ENCODE assay signal across 17 mouse cellular contexts in the genomic region with DNA sequence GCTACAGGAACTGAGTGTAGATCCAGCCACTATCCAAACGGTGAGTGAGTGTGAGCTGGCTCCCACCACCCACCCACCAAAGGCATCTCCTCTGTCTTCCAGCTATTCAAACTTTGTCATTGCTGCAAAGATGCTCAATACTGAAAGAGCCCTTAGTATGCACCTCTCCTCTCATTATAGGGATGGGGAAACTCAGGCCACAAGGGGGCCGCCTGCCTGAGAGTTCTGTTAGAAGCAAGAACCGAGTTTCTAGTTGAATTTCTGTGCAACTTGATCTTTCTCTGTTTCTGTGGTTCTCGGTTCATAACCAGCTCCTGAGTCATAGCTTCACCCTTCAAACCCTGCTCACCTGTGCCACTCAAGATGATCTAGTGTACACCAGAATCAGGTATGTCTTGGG. TPM values are rescaled to one million over a fixed set of nuclear protein-coding genes. Genes with fewer than 3 reads are reported as not detected.
A peak's percentile ranks its signal among the peaks of the same experiment; 100 is the strongest.
DNase-seq lines count a peak whose midpoint lies in the region; ATAC-seq and TF ChIP-seq lines count a peak whose summit lies in the region.
"Had no signal": no experiment of that assay in that cellular context is flagged by ENCODE, and none has a peak within 500 bp of the region (broad histone marks: within the 10 kb centered on the region; RNA-seq: fewer than 3 reads in every experiment).

No protein-coding gene starts in this region.

- TF ChIP-seq CTCF in forebrain, postnatal 0 days (IDR thresholded peaks at IDR 0.05; ENCODE audit: low read depth): peak; percentile 49
- peak; percentile 38 for TF ChIP-seq CTCF in left cerebral cortex, adult 2 months (IDR thresholded peaks at IDR 0.05)
- peak; percentile 13; the same call in 1 of the 2 replicates for TF ChIP-seq CTCF in E14TG2a.4 (conservative IDR thresholded peaks at IDR 0.05; ENCODE audit: low read length)

- WGBS in forebrain, postnatal 0 days: 42% methylated on average over 4 of the region's 4 CpGs
- WGBS in forebrain, embryonic 12.5 days: 36% methylated on average over 4 of the region's 4 CpGs
- 33% methylated on average over 4 of the region's 4 CpGs for WGBS in embryonic facial prominence, embryonic 11.5 days

- no peak overlapping the region for H3K4me3 ChIP-seq in forebrain, postnatal 0 days (ENCODE audit: low read depth, low read length)
- H3K4me3 ChIP-seq in forebrain, embryonic 12.5 days (replicated peaks): no peak overlapping the region
- no peak overlapping the region for H3K4me3 ChIP-seq in left cerebral cortex, adult 2 months
- H3K4me3 ChIP-seq in E14TG2a.4 (replicated peaks; ENCODE audit: low read length): no peak overlapping the region
- no peak overlapping the region for H3K4me3 ChIP-seq in embryonic facial prominence, embryonic 11.5 days (ENCODE audit: low read depth, low read length)

- DNase-seq in forebrain, postnatal 0 days: peak; percentile 37
- DNase-seq in left cerebral cortex, adult 2 months (ENCODE audit: extremely low spot score in 1 of 2, low spot score in 2 of 2): no peak
- no peak for DNase-seq in left cerebral cortex, adult 18-20 months (ENCODE audit: low spot score in 2 of 2)
- peak; percentile 43 for DNase-seq in embryonic facial prominence, embryonic 11.5 days (ENCODE audit: low spot score)
- DNase-seq in adrenal gland, postnatal 4 days (ENCODE audit: low spot score in 2 of 2): no peak
- DNase-seq in cerebellum, adult 8-10 months: no peak
- DNase-seq: adrenal gland, adult 2 months; kidney, postnatal 14 days; lung, postnatal 36 days had no signal

- H3K27me3 ChIP-seq in forebrain, postnatal 0 days (ENCODE audit: insufficient read depth, low read length): peaks cover 36% of the 10 kb centered on the region
- H3K27me3 ChIP-seq in forebrain, embryonic 12.5 days: peaks cover 94% of the 10 kb centered on the region
- peaks cover 89% of the 10 kb centered on the region for H3K27me3 ChIP-seq in E14TG2a.4 (ENCODE audit: insufficient read depth, low read length)
- peaks cover 43% of the 10 kb centered on the region for H3K27me3 ChIP-seq in embryonic facial prominence, embryonic 11.5 days (ENCODE audit: control insufficient read depth, insufficient read depth, low read length)

- H3K4me2 ChIP-seq in forebrain, postnatal 0 days (ENCODE audit: low read depth): no peak overlapping the region
- H3K4me2 ChIP-seq in forebrain, embryonic 12.5 days: no peak overlapping the region
- H3K4me2 ChIP-seq in embryonic facial prominence, embryonic 11.5 days (ENCODE audit: low read depth, low read length): no peak overlapping the region

- intact Hi-C loops in left cerebral cortex, adult 2 months (cut with DNase I): no loop called here

- H3K27ac ChIP-seq in forebrain, postnatal 0 days (ENCODE audit: low read depth, low read length): no peak overlapping the region
- H3K27ac ChIP-seq in forebrain, embryonic 12.5 days: no peak overlapping the region
- no peak overlapping the region for H3K27ac ChIP-seq in left cerebral cortex, adult 2 months
- no peak overlapping the region for H3K27ac ChIP-seq in embryonic facial prominence, embryonic 11.5 days (replicated peaks; ENCODE audit: low read depth, low read length)
- H3K27ac ChIP-seq: neural tube, embryonic 15.5 days had no signal

- H3K4me1 ChIP-seq in forebrain, postnatal 0 days (ENCODE audit: insufficient read depth): no peaks in the 10 kb centered on the region
- H3K4me1 ChIP-seq in forebrain, embryonic 12.5 days: peaks cover 16% of the 10 kb centered on the region
- peaks cover 48% of the 10 kb centered on the region for H3K4me1 ChIP-seq in E14TG2a.4 (replicated peaks; ENCODE audit: low read depth, low read length)
- no peaks in the 10 kb centered on the region; the same call in 1 of the 2 replicates for H3K4me1 ChIP-seq in embryonic facial prominence, embryonic 11.5 days (ENCODE audit: control insufficient read depth, insufficient read depth, low read length)

- H3K9me3 ChIP-seq in forebrain, postnatal 0 days (ENCODE audit: low read length): no peaks in the 10 kb centered on the region
- no peaks in the 10 kb centered on the region for H3K9me3 ChIP-seq in forebrain, embryonic 12.5 days
- no peaks in the 10 kb centered on the region for H3K9me3 ChIP-seq in E14TG2a.4 (ENCODE audit: low read length)
- no peaks in the 10 kb centered on the region for H3K9me3 ChIP-seq in embryonic facial prominence, embryonic 11.5 days (replicated peaks; ENCODE audit: control insufficient read depth, low read length)
- H3K9me3 ChIP-seq: neural tube, embryonic 15.5 days had no signal

- H3K9ac ChIP-seq in forebrain, postnatal 0 days: no peak overlapping the region
- no peak overlapping the region for H3K9ac ChIP-seq in forebrain, embryonic 12.5 days
- no peak overlapping the region for H3K9ac ChIP-seq in embryonic facial prominence, embryonic 11.5 days (replicated peaks; ENCODE audit: low read length)

- H3K36me3 ChIP-seq in forebrain, postnatal 0 days (ENCODE audit: insufficient read depth): no peaks in the 10 kb centered on the region
- H3K36me3 ChIP-seq in forebrain, embryonic 12.5 days (replicated peaks): no peaks in the 10 kb centered on the region
- H3K36me3 ChIP-seq in E14TG2a.4 (ENCODE audit: insufficient read depth, low read length): 0 out of 2 replicates have a peak, but pooled peaks cover 3% of the 10 kb centered on the region
- no peaks in the 10 kb centered on the region for H3K36me3 ChIP-seq in embryonic facial prominence, embryonic 11.5 days (replicated peaks; ENCODE audit: control insufficient read depth, insufficient read depth, low read depth, low read length)
- H3K36me3 ChIP-seq: neural tube, embryonic 15.5 days had no signal

- no peak for ATAC-seq in forebrain, postnatal 0 days
- no peak for ATAC-seq in forebrain, embryonic 12.5 days (ENCODE audit: low FRiP score)
- no peak for ATAC-seq in embryonic facial prominence, embryonic 11.5 days (replicated peaks; ENCODE audit: insufficient number of reproducible peaks, low FRiP score, low TSS enrichment, low read depth)
- ATAC-seq: midbrain, embryonic 16.5 days had no signal

RNA-seq across cellular contexts. Expression of a gene that starts 10.8 kb away (rescaled TPM):
- 0.69 TPM in 1 of 2 replicates, not detected in the other for total RNA-seq in forebrain, postnatal 0 days (2014; rRNA removed)
- polyA plus RNA-seq in forebrain, postnatal 0 days (2015; fragmentation: Nextera tagmentation; extraction: Ambion mirVana): 0.14 and 0.52 TPM in 2 replicates
- 0.74 and 0.80 TPM in 2 replicates for polyA plus RNA-seq in forebrain, embryonic 12.5 days (2016; fragmentation: Nextera tagmentation; extraction: Ambion mirVana)
- total RNA-seq in left cerebral cortex, adult 2 months (2021): 1 to 10 TPM; 3.0 TPM
- 1 to 10 TPM; 6.7 to 7.3 TPM for total RNA-seq in left cerebral cortex, adult 18-20 months (2021)
- polyA plus RNA-seq in embryonic facial prominence, embryonic 11.5 days (2014; fragmentation: Nextera tagmentation; extraction: Ambion mirVana): 1.1 and 1.2 TPM in 2 replicates
- 1 to 10 TPM; 1.5 to 2.4 TPM for total RNA-seq in adrenal gland, postnatal 4 days (2021)

RNA-seq across cellular contexts. Expression of a gene that starts 11.5 kb away (rescaled TPM):
- 4.7 and 7.2 TPM in 2 replicates for total RNA-seq in forebrain, postnatal 0 days (2014; rRNA removed)
- 4.3 and 4.4 TPM in 2 replicates for polyA plus RNA-seq in forebrain, postnatal 0 days (2015; fragmentation: Nextera tagmentation; extraction: Ambion mirVana)
- 1.3 TPM in 2 replicates for polyA plus RNA-seq in forebrain, embryonic 12.5 days (2016; fragmentation: Nextera tagmentation; extraction: Ambion mirVana)
- total RNA-seq in left cerebral cortex, adult 2 months (2021): 10 to 100 TPM in 1 of 2 experiments, 1 to 10 TPM in 1; 5.3 to 10.6 TPM
- total RNA-seq in left cerebral cortex, adult 18-20 months (2021): 1 to 10 TPM; 5.8 to 7.4 TPM
- polyA plus RNA-seq in embryonic facial prominence, embryonic 11.5 days (2014; fragmentation: Nextera tagmentation; extraction: Ambion mirVana): 1.8 and 1.9 TPM in 2 replicates
- 10 to 100 TPM; 24.8 to 25.2 TPM for total RNA-seq in adrenal gland, postnatal 4 days (2021)

RNA-seq across cellular contexts. Expression of a gene that starts 25.5 kb away (rescaled TPM):
- total RNA-seq in forebrain, postnatal 0 days (2014; rRNA removed): 108 and 125 TPM in 2 replicates
- 146 and 157 TPM in 2 replicates for polyA plus RNA-seq in forebrain, postnatal 0 days (2015; fragmentation: Nextera tagmentation; extraction: Ambion mirVana)
- polyA plus RNA-seq in forebrain, embryonic 12.5 days (2016; fragmentation: Nextera tagmentation; extraction: Ambion mirVana): 70.9 and 74.3 TPM in 2 replicates
- 10 to 100 TPM; 87.3 to 91.2 TPM for total RNA-seq in left cerebral cortex, adult 2 months (2021)
- 10 to 100 TPM; 88.3 to 97.2 TPM for total RNA-seq in left cerebral cortex, adult 18-20 months (2021)
- polyA plus RNA-seq in embryonic facial prominence, embryonic 11.5 days (2014; fragmentation: Nextera tagmentation; extraction: Ambion mirVana): 82.0 and 87.9 TPM in 2 replicates
- 10 to 100 TPM; 65.5 to 78.0 TPM for total RNA-seq in adrenal gland, postnatal 4 days (2021)

RNA-seq across cellular contexts. Expression of a gene that starts 39.8 kb away (rescaled TPM):
- total RNA-seq in forebrain, postnatal 0 days (2014; rRNA removed): 1.1 and 2.2 TPM in 2 replicates
- 2.6 and 2.7 TPM in 2 replicates for polyA plus RNA-seq in forebrain, postnatal 0 days (2015; fragmentation: Nextera tagmentation; extraction: Ambion mirVana)
- 0.14 and 0.29 TPM in 2 replicates for polyA plus RNA-seq in forebrain, embryonic 12.5 days (2016; fragmentation: Nextera tagmentation; extraction: Ambion mirVana)
- 10 to 100 TPM; 12.5 to 15.6 TPM for total RNA-seq in left cerebral cortex, adult 2 months (2021)
- total RNA-seq in left cerebral cortex, adult 18-20 months (2021): 10 to 100 TPM; 14.8 to 16.7 TPM
- 0.18 and 0.48 TPM in 2 replicates for polyA plus RNA-seq in embryonic facial prominence, embryonic 11.5 days (2014; fragmentation: Nextera tagmentation; extraction: Ambion mirVana)
- under 1 TPM in 1 of 2 experiments, not detected in 1; 0.31 TPM for total RNA-seq in adrenal gland, postnatal 4 days (2021)
- total RNA-seq: gastrocnemius, adult 8-10 months; liver, adult 2 months had no signal
- polyA plus RNA-seq: liver, adult 2 months; thymus, postnatal 0 days had no signal

RNA-seq across cellular contexts. Expression of a gene that starts 40.2 kb away (rescaled TPM):
- 2.8 and 4.6 TPM in 2 replicates for total RNA-seq in forebrain, postnatal 0 days (2014; rRNA removed)
- polyA plus RNA-seq in forebrain, postnatal 0 days (2015; fragmentation: Nextera tagmentation; extraction: Ambion mirVana): 4.2 and 6.1 TPM in 2 replicates
- polyA plus RNA-seq in forebrain, embryonic 12.5 days (2016; fragmentation: Nextera tagmentation; extraction: Ambion mirVana): 0.47 and 0.50 TPM in 2 replicates
- total RNA-seq in left cerebral cortex, adult 2 months (2021): 1 to 10 TPM; 7.3 to 7.7 TPM
- total RNA-seq in left cerebral cortex, adult 18-20 months (2021): 1 to 10 TPM; 4.6 to 5.1 TPM
- 1.1 and 2.0 TPM in 2 replicates for polyA plus RNA-seq in embryonic facial prominence, embryonic 11.5 days (2014; fragmentation: Nextera tagmentation; extraction: Ambion mirVana)
- 1 to 10 TPM; 2.3 to 5.2 TPM for total RNA-seq in adrenal gland, postnatal 4 days (2021)
- total RNA-seq: hematopoietic stem cell, adult 5-6 weeks; liver, adult 2 months had no signal
- polyA plus RNA-seq: liver, adult 2 months had no signal

Comparison
In these comparisons a context has a peak if more than half of its experiments do, and no peak if none do; other contexts are left out.
1. DNase-seq: peak in forebrain, postnatal 0 days (single experiment) and embryonic facial prominence, embryonic 11.5 days (single experiment); none in left cerebral cortex, adult 2 months (0 of 2), left cerebral cortex, adult 18-20 months (0 of 2), adrenal gland, postnatal 4 days (0 of 2) and cerebellum, adult 8-10 months (single experiment).
2. Peak in every context shown above with its lines, with median percentiles within 50 percentile points of each other: CTCF ChIP-seq.